11 mouse cellular contexts compared by ENCODE assay signal in genomic region chr1:168410611-168411010, GRCm38 (mm10). TPM values are rescaled to one million over a fixed set of nuclear protein-coding genes. Genes with fewer than 3 reads are reported as not detected.
DNase-seq lines count a peak whose midpoint lies in the region; ATAC-seq and TF ChIP-seq lines count a peak whose summit lies in the region.
"Had no signal": no experiment of that assay in that cellular context is flagged by ENCODE, and none has a peak within 500 bp of the region (broad histone marks: within the 10 kb centered on the region; RNA-seq: fewer than 3 reads in every experiment).

No protein-coding gene starts in this region.

- H3K4me1 ChIP-seq in forebrain, embryonic 10.5 days = peaks cover 91% of the 10 kb centered on the region
- peaks cover 50% of the 10 kb centered on the region for H3K4me1 ChIP-seq in forebrain, embryonic 16.5 days (replicated peaks; ENCODE audit: control insufficient read depth, insufficient read depth, low read length)
- H3K4me1 ChIP-seq in kidney, embryonic 16.5 days (ENCODE audit: insufficient read depth, low read length) = peaks cover 67% of the 10 kb centered on the region
- peaks cover 90% of the 10 kb centered on the region for H3K4me1 ChIP-seq in embryonic facial prominence, embryonic 10.5 days
- H3K4me1 ChIP-seq in intestine, postnatal 0 days (replicated peaks; ENCODE audit: control insufficient read depth, insufficient read depth, low read length) = no peaks in the 10 kb centered on the region

- intact Hi-C loops in gastrocnemius, postnatal 36 days (cut with DNase I) = no loop called here

- WGBS in forebrain, embryonic 10.5 days = under 1% methylated on average over 10 of the region's 10 CpGs
- WGBS in forebrain, embryonic 16.5 days = 8% methylated on average over 10 of the region's 10 CpGs
- whole genome bisulfite sequencing in kidney, embryonic 16.5 days = 10% methylated on average over 10 of the region's 10 CpGs
- 7% methylated on average over 10 of the region's 10 CpGs for WGBS in embryonic facial prominence, embryonic 10.5 days
- WGBS in intestine, postnatal 0 days = 16% methylated on average over 10 of the region's 10 CpGs

- DNase-seq in forebrain, embryonic 10.5 days (ENCODE audit: extremely low spot score, low spot score) = peak; percentile 60
- no peak for DNase-seq in kidney, adult 18-20 months
- DNase-seq in embryonic facial prominence, embryonic 10.5 days (ENCODE audit: low spot score) = peak; percentile 63
- DNase-seq in frontal cortex, postnatal 10 days (ENCODE audit: low spot score in 2 of 2) = no peak
- no peak for DNase-seq in gastrocnemius, postnatal 36 days
- DNase-seq: gastrocnemius, postnatal 25 days had no signal

- peak overlapping the region; percentile 85 for H3K27ac ChIP-seq in forebrain, embryonic 10.5 days
- no peak overlapping the region for H3K27ac ChIP-seq in forebrain, embryonic 16.5 days (ENCODE audit: low read length)
- peak overlapping the region; percentile 64; the same call in 1 of the 2 replicates for H3K27ac ChIP-seq in kidney, embryonic 16.5 days (ENCODE audit: low read length)
- H3K27ac ChIP-seq in embryonic facial prominence, embryonic 10.5 days (replicated peaks) = peak overlapping the region; percentile 69; the same call in 1 of the 2 replicates
- H3K27ac ChIP-seq in intestine, postnatal 0 days (ENCODE audit: low read depth, low read length) = no peak overlapping the region
- H3K27ac ChIP-seq: liver, embryonic 14.5 days had no signal

- no peak overlapping the region for H3K9ac ChIP-seq in forebrain, embryonic 16.5 days (replicated peaks; ENCODE audit: low read depth, low read length)
- H3K9ac ChIP-seq in kidney, embryonic 16.5 days (replicated peaks; ENCODE audit: low read length) = no peak overlapping the region
- no peak overlapping the region for H3K9ac ChIP-seq in intestine, postnatal 0 days (ENCODE audit: low read depth, low read length)
- H3K9ac ChIP-seq: liver, embryonic 14.5 days had no signal

- no peaks in the 10 kb centered on the region for H3K9me3 ChIP-seq in forebrain, embryonic 10.5 days
- H3K9me3 ChIP-seq in forebrain, embryonic 16.5 days (ENCODE audit: control insufficient read depth, low read length) = no peaks in the 10 kb centered on the region
- no peaks in the 10 kb centered on the region for H3K9me3 ChIP-seq in kidney, embryonic 16.5 days (ENCODE audit: low read length)
- H3K9me3 ChIP-seq in embryonic facial prominence, embryonic 10.5 days = no peaks in the 10 kb centered on the region
- no peaks in the 10 kb centered on the region for H3K9me3 ChIP-seq in intestine, postnatal 0 days (ENCODE audit: control insufficient read depth)

- TF ChIP-seq CTCF in intestine, postnatal 0 days (IDR thresholded peaks at IDR 0.05; ENCODE audit: low read depth) = no peak

- ATAC-seq in forebrain, embryonic 16.5 days = no peak; the same call in 1 of the 2 replicates
- ATAC-seq in kidney, embryonic 16.5 days (ENCODE audit: low FRiP score, low TSS enrichment) = peak; percentile 72
- peak; percentile 31; the same call in 1 of the 2 replicates for ATAC-seq in intestine, postnatal 0 days

- peak overlapping the region; percentile 14; the same call in 1 of the 2 replicates for H3K4me3 ChIP-seq in forebrain, embryonic 10.5 days
- H3K4me3 ChIP-seq in forebrain, embryonic 16.5 days (replicated peaks; ENCODE audit: low read length) = no peak overlapping the region
- no peak overlapping the region for H3K4me3 ChIP-seq in kidney, embryonic 16.5 days (ENCODE audit: low read length)
- H3K4me3 ChIP-seq in embryonic facial prominence, embryonic 10.5 days = peak overlapping the region; percentile 30; the same call in 1 of the 2 replicates
- no peak overlapping the region for H3K4me3 ChIP-seq in intestine, postnatal 0 days (ENCODE audit: low read depth, low read length)

- H3K4me2 ChIP-seq in forebrain, embryonic 16.5 days (ENCODE audit: low read length) = no peak overlapping the region
- H3K4me2 ChIP-seq in kidney, embryonic 16.5 days (replicated peaks; ENCODE audit: low read depth, low read length) = no peak overlapping the region
- no peak overlapping the region for H3K4me2 ChIP-seq in intestine, postnatal 0 days (replicated peaks; ENCODE audit: low read depth)

- no peaks in the 10 kb centered on the region for H3K27me3 ChIP-seq in forebrain, embryonic 10.5 days (ENCODE audit: poor library complexity, severe bottlenecking)
- H3K27me3 ChIP-seq in forebrain, embryonic 16.5 days (replicated peaks; ENCODE audit: control insufficient read depth, insufficient read depth, low read length) = no peaks in the 10 kb centered on the region
- H3K27me3 ChIP-seq in kidney, embryonic 16.5 days (ENCODE audit: insufficient read depth, low read length) = no peaks in the 10 kb centered on the region
- H3K27me3 ChIP-seq in embryonic facial prominence, embryonic 10.5 days (replicated peaks; ENCODE audit: low read depth, poor library complexity, severe bottlenecking) = no peaks in the 10 kb centered on the region
- H3K27me3 ChIP-seq in intestine, postnatal 0 days (replicated peaks; ENCODE audit: control insufficient read depth, insufficient read depth, low read length) = no peaks in the 10 kb centered on the region

- H3K36me3 ChIP-seq in forebrain, embryonic 10.5 days (replicated peaks) = peaks cover 61% of the 10 kb centered on the region
- H3K36me3 ChIP-seq in forebrain, embryonic 16.5 days (ENCODE audit: control insufficient read depth, insufficient read depth) = no peaks in the 10 kb centered on the region
- H3K36me3 ChIP-seq in kidney, embryonic 16.5 days (ENCODE audit: insufficient read depth, low read length) = peaks cover 11% of the 10 kb centered on the region; the same call in 1 of the 2 replicates
- peaks cover 64% of the 10 kb centered on the region for H3K36me3 ChIP-seq in embryonic facial prominence, embryonic 10.5 days (replicated peaks)
- no peaks in the 10 kb centered on the region; the same call in 1 of the 2 replicates for H3K36me3 ChIP-seq in intestine, postnatal 0 days (ENCODE audit: control insufficient read depth, insufficient read depth)
- H3K36me3 ChIP-seq: G1E had no signal

RNA-seq across cellular contexts. Expression of gene Pbx1, which starts 21.5 kb away (rescaled TPM):
- 38.2 and 38.8 TPM in 2 replicates for polyA plus RNA-seq in forebrain, embryonic 10.5 days (2016; fragmentation: Nextera tagmentation; extraction: Ambion mirVana)
- 82.9 and 91.2 TPM in 2 replicates for polyA plus RNA-seq in forebrain, embryonic 16.5 days (2015; fragmentation: Nextera tagmentation; extraction: Ambion mirVana)
- 67.3 and 75.5 TPM in 2 replicates for polyA plus RNA-seq in kidney, embryonic 16.5 days (2015; fragmentation: Nextera tagmentation; extraction: Ambion mirVana)
- polyA plus RNA-seq in embryonic facial prominence, embryonic 10.5 days (2016; fragmentation: Nextera tagmentation; extraction: Ambion mirVana) = 37.2 and 41.6 TPM in 2 replicates
- 9.8 and 11.4 TPM in 2 replicates for polyA plus RNA-seq in intestine, postnatal 0 days (2015; fragmentation: Nextera tagmentation; extraction: Ambion mirVana)
- total RNA-seq in gastrocnemius, postnatal 36 days (2021) = 10 to 100 TPM; 15.1 to 17.7 TPM
- polyA plus RNA-seq: G1E had no signal

Comparison
In these comparisons a context has a peak if more than half of its experiments do, and no peak if none do; other contexts are left out.
1. H3K27ac ChIP-seq: peak in forebrain, embryonic 10.5 days (single experiment), kidney, embryonic 16.5 days (single experiment) and embryonic facial prominence, embryonic 10.5 days (single experiment); none in forebrain, embryonic 16.5 days (single experiment) and intestine, postnatal 0 days (single experiment).
2. H3K4me3 ChIP-seq: peak in forebrain, embryonic 10.5 days (single experiment) and embryonic facial prominence, embryonic 10.5 days (single experiment); none in forebrain, embryonic 16.5 days (single experiment), kidney, embryonic 16.5 days (single experiment) and intestine, postnatal 0 days (single experiment).
3. DNase-seq: peak in forebrain, embryonic 10.5 days (single experiment) and embryonic facial prominence, embryonic 10.5 days (single experiment); none in kidney, adult 18-20 months (single experiment), frontal cortex, postnatal 10 days (0 of 2) and gastrocnemius, postnatal 36 days (0 of 2).